Mouse (Mus musculus) heart, postnatal 25 days (tissue): Measurements from ENCODE around the gene Smyd2. TPM values are rescaled to one million over a fixed set of nuclear protein-coding genes. Genes with fewer than 3 reads are reported as not detected.

ENCODE experiments used
- DNase-seq: peaks from one replicate; pipeline ENCODE4 v3.0.0; 2022; ENCODE audit warnings: low spot score
- intact Hi-C: fragments of 180-260 bp; cut with DNase I; formaldehyde crosslinking; loops from one replicate; pipeline ENCODE4 v1.15.1; 2025
- total RNA-seq, 2 experiments: library from RNA; stranded (reverse); gene quantifications; 2 replicates each; pipeline ENCODE4 v1.2.3; 2021

Gene Smyd2
- 100 to 1,000 TPM; 105 to 109 TPM for total RNA-seq

GRCm38 (mm10) chr1:189921818-189922592, at the start of gene Smyd2:
Gene Smyd2 (minus strand): TSS chr1:189922363.
- peak; percentile 59 for DNase-seq
- intact Hi-C loops: loop anchor here (2.0 kb wide), 1 partner anchor 35 kb away; no protein-coding TSS in a partner anchor

DNA sequence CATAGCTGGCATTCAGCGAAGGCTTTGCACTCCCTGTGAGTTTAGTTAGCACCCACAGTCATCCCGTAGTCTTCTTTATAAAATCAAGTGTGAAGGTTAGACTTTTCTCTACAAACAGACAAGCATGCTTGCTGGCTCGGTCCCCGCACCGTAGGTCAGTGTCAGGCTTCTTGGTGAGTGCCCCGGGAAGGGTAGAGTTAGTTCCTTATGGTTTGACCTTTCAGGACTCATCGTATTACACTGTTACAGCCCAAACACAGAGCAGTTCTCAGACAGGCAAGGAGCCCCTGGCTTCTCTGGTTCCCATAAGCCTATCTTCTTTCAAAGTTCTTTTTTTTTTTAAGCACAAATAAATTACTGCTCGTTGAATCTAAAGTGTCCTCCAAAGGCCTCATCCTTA, 48.2 kb upstream of the Smyd2 start:
- DNase-seq: no peak
- intact Hi-C loops: loop anchor here (5.0 kb wide), 2 partner anchors 268 to 293 kb away; no protein-coding TSS in a partner anchor

- intact Hi-C loops: no loop called here
- DNase-seq: no peak
Observed at GRCm38 (mm10) chr1:189968027-189968426, 45.9 kb upstream of the Smyd2 start.

GRCm38 (mm10) chr1:189960481-189960880, 38.3 kb upstream of the Smyd2 start:
- intact Hi-C loops: no loop called here
- DNase-seq: peak; percentile 7

DNA sequence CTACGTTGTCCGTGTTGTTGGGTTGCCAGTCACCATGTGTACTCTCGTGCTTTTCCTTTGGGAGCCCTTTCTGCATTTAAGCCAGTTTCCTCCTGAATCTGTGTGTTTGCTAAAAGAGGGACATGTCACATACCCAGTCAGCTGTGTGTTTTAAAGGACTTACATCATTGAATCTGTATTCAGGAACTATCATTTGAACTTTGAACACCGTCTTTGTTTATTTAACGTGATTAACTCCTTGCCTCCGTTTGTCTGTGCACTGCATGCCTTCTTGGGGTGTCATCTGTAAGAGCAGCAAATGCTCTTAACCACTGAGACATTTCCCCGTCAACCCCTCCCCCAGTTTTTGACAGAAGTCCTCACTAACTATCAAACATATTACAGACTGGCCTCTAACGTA, 37.6 kb upstream of the Smyd2 start:
- intact Hi-C loops: no loop called here
- DNase-seq: no peak

- DNase-seq: no peak
- intact Hi-C loops: no loop called here
Observed at GRCm38 (mm10) chr1:189951861-189952260, 29.7 kb upstream of the Smyd2 start.

DNA sequence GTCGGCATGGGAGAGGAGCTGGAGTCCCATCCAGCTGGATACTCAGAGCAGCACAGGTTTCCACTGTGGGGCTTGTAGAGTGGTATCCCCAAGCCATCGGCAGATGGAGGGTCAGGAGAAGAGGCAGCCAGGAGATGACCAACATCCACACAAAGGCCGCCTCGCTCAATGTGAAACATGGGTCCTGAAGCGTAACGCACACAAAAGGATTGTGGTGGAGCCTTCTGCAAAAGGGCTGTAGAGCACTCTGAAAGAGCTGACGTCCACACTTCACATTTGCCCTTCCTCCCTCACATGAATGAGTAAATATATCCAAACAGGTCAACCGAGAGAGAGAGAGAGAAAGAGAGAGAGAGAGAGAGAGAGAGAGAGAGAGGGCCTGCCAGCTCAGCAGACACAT, 25.2 kb upstream of the Smyd2 start:
- no peak for DNase-seq
- intact Hi-C loops: no loop called here

GRCm38 (mm10) chr1:189946126-189946525, 24.0 kb upstream of the Smyd2 start:
- no peak for DNase-seq
- intact Hi-C loops: no loop called here

GRCm38 (mm10) chr1:189941786-189942185, 19.6 kb upstream of the Smyd2 start:
- DNase-seq: no peak
- intact Hi-C loops: no loop called here

- DNase-seq: no peak
- intact Hi-C loops: no loop called here
Observed at GRCm38 (mm10) chr1:189936436-189937105, 14.4 kb upstream of the Smyd2 start.

GRCm38 (mm10) chr1:189933480-189934202, 11.5 kb upstream of the Smyd2 start:
- intact Hi-C loops: no loop called here

GRCm38 (mm10) chr1:189932976-189933375, 10.8 kb upstream of the Smyd2 start:
- intact Hi-C loops: no loop called here
- DNase-seq: no peak

More at GRCm38 (mm10) chr1:189933480-189934202, 11.5 kb upstream of the Smyd2 start:
- DNase-seq: no peak

GRCm38 (mm10) chr1:189932190-189932589, 10.0 kb upstream of the Smyd2 start:
- intact Hi-C loops: no loop called here
- no peak for DNase-seq

DNA sequence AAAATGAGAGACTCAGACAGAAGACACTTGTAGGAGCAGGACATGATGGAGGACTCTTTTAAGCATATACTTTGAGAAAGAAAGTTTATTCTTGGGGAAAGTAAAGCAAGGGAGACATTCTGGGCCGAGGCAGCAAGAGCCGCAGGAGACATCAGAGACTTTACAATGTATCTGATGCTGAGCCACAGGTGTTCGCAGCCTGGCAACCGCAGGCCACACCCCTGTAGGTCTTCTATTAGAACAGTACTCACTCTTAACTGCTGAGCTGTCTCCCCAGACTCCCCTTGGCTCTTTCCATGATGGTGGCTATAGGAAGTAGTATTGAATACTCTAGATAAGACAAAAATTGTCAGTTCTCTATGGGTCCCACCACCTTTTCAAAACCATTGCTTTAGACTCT, 7.7 kb upstream of the Smyd2 start:
- DNase-seq: no peak
- intact Hi-C loops: loop anchor here (2.0 to 5.0 kb wide), 2 partner anchors 43 to 253 kb away; no protein-coding TSS in a partner anchor

- peak; percentile 24 for DNase-seq
- intact Hi-C loops: loop anchor here (2.0 to 5.0 kb wide), 3 partner anchors 45 to 250 kb away; no protein-coding TSS in a partner anchor
Observed at GRCm38 (mm10) chr1:189927644-189928043, 5.5 kb upstream of the Smyd2 start.

DNA sequence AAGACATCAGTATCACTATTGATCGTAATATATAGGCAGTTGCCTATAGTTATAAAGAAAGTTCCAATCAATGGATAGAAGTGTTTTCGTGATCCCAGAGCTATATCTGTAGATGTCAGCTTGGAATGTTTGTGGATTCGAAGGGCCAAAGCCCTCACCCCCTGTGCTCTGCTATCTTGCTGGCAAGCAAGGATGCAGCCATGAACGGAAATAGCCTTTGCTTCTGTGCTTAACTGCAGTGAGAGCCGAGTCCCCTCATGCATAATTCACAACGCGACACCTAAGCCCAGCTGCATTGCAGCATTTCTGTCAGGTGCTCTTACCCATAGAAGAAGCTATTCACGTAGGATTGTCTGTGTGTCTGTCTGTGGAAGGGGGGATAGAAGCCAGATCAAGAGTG, 4.1 kb upstream of the Smyd2 start:
- no peak for DNase-seq
- intact Hi-C loops: loop anchor here (2.0 to 5.0 kb wide), 2 partner anchors 223 to 249 kb away; no protein-coding TSS in a partner anchor

DNA sequence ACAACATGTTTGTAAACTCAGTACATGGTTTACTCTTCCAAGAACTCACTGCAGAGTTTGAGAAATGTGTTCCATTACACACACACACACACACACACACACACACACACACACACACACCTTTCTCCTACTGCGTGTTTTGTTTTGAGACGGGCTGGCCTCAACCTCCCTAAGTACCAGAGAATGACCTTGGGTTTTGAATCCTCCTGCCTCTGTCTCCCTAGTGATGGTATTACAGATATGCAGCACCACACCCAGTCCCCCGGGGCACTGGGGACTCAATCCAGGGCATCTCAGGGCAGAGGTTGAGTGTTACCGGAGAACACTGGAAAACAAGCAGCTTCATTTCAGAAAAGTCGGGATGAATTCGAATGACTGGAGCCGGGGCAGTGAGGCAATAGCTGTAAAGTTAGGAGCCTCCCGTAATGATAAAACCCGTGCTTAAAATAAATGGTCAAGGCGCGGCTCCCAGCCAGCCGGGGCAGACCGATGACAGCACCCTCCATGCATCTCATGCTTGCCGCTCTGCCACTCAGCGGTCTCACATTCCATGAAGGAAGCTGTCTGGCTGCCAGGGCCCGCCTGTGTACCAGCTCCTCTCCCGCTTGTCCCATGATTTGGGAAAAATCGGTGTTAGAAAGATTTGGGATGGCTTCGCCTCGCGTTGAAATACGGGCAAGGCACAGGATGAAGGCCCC, 1.9 kb upstream of the Smyd2 start:
- DNase-seq: peak; percentile 43
- intact Hi-C loops: loop anchor here (2.0 kb wide), 1 partner anchor 37 kb away; no protein-coding TSS in a partner anchor

DNA sequence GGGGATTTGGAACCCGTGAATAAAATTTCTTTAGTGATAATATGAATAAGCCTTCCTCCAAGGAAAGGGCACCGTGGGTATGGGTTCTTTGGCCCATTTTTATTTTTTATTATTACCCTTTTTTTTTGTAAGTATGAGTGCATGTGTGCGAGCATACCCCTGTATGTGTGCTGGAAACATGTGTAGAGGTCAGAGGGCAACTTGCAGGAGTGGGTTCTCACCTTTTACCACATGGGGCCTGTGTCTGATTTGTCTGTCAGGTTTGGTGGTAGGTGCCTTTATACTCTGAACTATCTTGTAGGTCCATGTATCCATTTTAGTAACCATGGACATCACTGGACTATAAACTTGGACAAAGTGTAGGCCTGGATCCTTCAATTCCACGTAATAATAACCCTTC, 994 bp upstream of the Smyd2 start:
- intact Hi-C loops: loop anchor here (2.0 kb wide), 1 partner anchor 36 kb away; no protein-coding TSS in a partner anchor
- no peak for DNase-seq

- intact Hi-C loops: loop anchor here (2.0 kb wide), 1 partner anchor 36 kb away; no protein-coding TSS in a partner anchor
- DNase-seq: no peak
Observed at GRCm38 (mm10) chr1:189922721-189923120, 558 bp upstream of the Smyd2 start.

DNA sequence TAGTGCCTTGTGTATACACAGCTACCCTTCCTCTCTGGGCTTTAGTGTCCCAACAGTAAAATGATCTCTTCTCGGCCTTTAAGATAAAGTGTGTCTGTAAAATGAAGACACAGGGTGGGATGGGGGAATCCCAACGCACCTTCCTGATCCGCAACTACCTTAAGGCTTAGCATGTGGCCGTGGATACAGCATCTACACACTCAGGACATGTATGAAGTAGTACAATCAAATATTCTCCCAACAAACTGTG, 670 bp downstream of the Smyd2 start:
- no peak for DNase-seq
- intact Hi-C loops: no loop called here
